Mouse (Mus musculus): ENCODE measurements around the gene Olfr1371. TPM values are rescaled to one million over a fixed set of nuclear protein-coding genes. Genes with fewer than 3 reads are reported as not detected.

The Olfr1371 gene
- polyA plus RNA-seq, 1 experiment from 2014 or later: not detected

DNA sequence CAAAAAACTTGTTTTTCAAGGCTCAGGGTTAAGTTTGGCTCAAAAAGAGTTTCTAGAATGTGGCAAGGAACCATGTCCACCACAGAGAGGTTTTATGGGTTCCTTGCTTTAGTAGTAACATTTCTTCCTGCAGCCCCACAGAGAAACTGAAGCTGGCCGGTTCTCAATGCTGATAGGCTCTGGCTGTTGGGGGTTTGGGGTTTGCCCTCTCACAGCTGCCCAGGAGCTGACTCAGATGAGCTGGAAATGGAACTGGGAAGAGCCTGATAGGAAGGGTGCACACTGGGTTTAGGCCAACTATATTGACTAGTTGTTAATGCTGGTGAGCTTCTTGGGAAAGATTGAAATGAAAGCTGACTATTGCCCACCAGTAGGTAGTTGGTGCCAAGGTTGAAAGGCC lies 38.9 kb upstream of the Olfr1371 start:
- ATAC-seq (ENCODE audit: insufficient number of reproducible peaks, low FRiP score, low TSS enrichment, low read depth): no peak
- H3K4me1 ChIP-seq (ENCODE audit: control insufficient read depth, insufficient read depth, low read length): no peaks in the 10 kb centered on the region
- H3K9me3 ChIP-seq (ENCODE audit: control insufficient read depth, low read length): no peaks in the 10 kb centered on the region
- H3K4me2 ChIP-seq (ENCODE audit: low read depth, severe bottlenecking): no peak overlapping the region
- no peak overlapping the region for H3K4me3 ChIP-seq (ENCODE audit: low read depth, low read length)
- H3K27me3 ChIP-seq (ENCODE audit: control insufficient read depth, insufficient read depth, low read length): no peaks in the 10 kb centered on the region
- H3K9ac ChIP-seq (ENCODE audit: low read length): no peak overlapping the region
- DNase-seq (ENCODE audit: low spot score): no peak
- 85% methylated on average over 1 of the region's 1 CpGs for WGBS
- H3K27ac ChIP-seq (replicated peaks; ENCODE audit: low read depth, low read length): no peak overlapping the region
- no peaks in the 10 kb centered on the region; the same call in 1 of the 2 replicates for H3K36me3 ChIP-seq (ENCODE audit: control insufficient read depth, insufficient read depth, low read length)

DNA sequence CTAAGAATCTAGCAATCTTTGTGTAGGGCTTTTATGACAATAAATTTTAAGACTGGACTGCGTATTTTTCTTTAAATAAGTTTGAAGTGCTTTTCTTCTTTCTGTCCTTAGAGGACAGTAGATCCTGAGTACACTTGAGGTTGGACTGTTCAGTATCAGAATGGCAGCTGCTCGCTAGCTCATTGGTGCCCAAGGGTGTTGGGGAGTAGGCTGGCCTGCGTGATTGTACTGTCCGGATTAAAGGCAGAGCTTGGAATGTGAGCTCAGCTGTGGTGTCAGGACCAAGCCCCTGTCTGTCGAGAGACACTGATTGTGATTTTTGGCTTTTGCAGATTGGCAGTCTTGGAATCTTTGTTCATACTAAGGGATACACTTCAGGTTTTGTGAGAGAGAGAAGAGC lies 38.0 kb upstream of the Olfr1371 start:
- H3K27ac ChIP-seq (replicated peaks; ENCODE audit: low read depth, low read length): no peak overlapping the region
- no peak for ATAC-seq (ENCODE audit: insufficient number of reproducible peaks, low FRiP score, low TSS enrichment, low read depth)
- 80% methylated on average over 5 of the region's 5 CpGs for WGBS
- no peak overlapping the region for H3K4me3 ChIP-seq (ENCODE audit: low read depth, low read length)
- no peak for DNase-seq (ENCODE audit: low spot score)
- H3K9me3 ChIP-seq (ENCODE audit: control insufficient read depth, low read length): no peaks in the 10 kb centered on the region
- H3K9ac ChIP-seq (ENCODE audit: low read length): no peak overlapping the region
- H3K27me3 ChIP-seq (ENCODE audit: control insufficient read depth, insufficient read depth, low read length): no peaks in the 10 kb centered on the region
- H3K4me1 ChIP-seq (ENCODE audit: control insufficient read depth, insufficient read depth, low read length): no peaks in the 10 kb centered on the region
- no peaks in the 10 kb centered on the region; the same call in 1 of the 2 replicates for H3K36me3 ChIP-seq (ENCODE audit: control insufficient read depth, insufficient read depth, low read length)
- no peak overlapping the region for H3K4me2 ChIP-seq (ENCODE audit: low read depth, severe bottlenecking)

DNA sequence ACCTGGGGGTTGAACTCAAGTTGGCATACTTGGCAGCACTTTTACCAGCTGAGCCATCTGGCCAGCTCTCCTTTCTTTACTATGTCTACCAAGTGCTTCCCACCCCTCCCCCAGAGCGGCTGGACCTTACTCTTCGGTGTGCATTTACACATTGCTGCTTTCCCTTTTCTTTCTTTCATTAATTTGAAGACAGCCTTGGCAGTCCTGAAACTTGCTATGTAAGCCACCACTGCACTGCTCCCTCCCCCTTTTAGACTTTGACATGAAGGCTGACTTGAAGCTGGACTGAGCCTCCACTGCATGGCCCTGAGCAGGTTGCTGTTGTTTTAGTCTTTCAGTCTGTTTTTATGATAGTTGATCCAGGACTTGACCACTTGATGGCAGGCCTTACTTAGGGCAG lies 35.7 kb upstream of the Olfr1371 start:
- Histone ChIP-seq H3K27me3 (ENCODE audit: control insufficient read depth, insufficient read depth, low read length) (no peaks in the 10 kb centered on the region), H3K36me3 (ENCODE audit: control insufficient read depth, insufficient read depth, low read length) (no peaks in the 10 kb centered on the region), H3K4me3 (ENCODE audit: low read depth, low read length) (no peak overlapping the region), H3K4me2 (ENCODE audit: low read depth, severe bottlenecking) (no peak overlapping the region), H3K9ac (ENCODE audit: low read length) (no peak overlapping the region), H3K9me3 (ENCODE audit: control insufficient read depth, low read length) (no peaks in the 10 kb centered on the region), H3K4me1 (ENCODE audit: control insufficient read depth, insufficient read depth, low read length) (no peaks in the 10 kb centered on the region), H3K27ac (replicated peaks; ENCODE audit: low read depth, low read length) (no peak overlapping the region)
- ATAC-seq (ENCODE audit: insufficient number of reproducible peaks, low FRiP score, low TSS enrichment, low read depth) (no peak), DNase-seq (ENCODE audit: low spot score) (no peak)
- WGBS: 96% methylated on average over 2 of the region's 2 CpGs

DNA sequence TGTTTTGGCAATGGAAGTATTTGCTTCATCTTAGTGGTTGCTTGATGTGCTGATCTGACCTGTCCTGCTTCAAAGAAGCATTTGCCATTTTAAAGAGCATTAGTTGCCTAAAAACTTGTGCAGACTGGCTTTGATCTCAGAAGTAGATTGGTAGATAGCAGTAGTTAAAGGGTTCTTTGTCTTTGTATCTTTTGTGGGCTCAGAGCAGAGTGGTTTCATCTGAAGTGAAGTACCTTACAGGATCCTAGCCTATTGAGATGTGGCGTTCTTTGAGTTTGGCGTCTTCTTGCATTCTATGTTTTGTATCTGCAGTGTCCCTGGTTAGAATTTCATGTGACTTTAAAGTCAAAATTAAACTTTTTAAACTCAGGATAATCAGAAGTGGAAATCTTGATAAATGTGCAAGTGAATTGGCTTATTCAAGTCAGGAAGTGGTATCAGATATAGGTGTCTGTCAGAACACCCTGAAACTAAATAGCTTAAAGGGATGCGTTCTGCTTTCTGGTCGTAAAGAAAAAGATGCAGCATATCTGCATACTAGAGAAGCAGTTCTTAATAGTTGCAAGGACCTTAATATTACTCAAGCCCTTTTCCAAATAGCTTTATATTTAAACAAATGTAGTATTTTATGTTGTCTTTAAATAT lies 27.2 kb upstream of the Olfr1371 start:
- ATAC-seq (ENCODE audit: insufficient number of reproducible peaks, low FRiP score, low TSS enrichment, low read depth): no peak
- DNase-seq (ENCODE audit: low spot score): no peak
- H3K27ac ChIP-seq (replicated peaks; ENCODE audit: low read depth, low read length): no peak overlapping the region
- H3K4me1 ChIP-seq (ENCODE audit: control insufficient read depth, insufficient read depth, low read length): no peaks in the 10 kb centered on the region
- no peak overlapping the region for H3K4me3 ChIP-seq (ENCODE audit: low read depth, low read length)
- H3K4me2 ChIP-seq (ENCODE audit: low read depth, severe bottlenecking): no peak overlapping the region
- H3K36me3 ChIP-seq (ENCODE audit: control insufficient read depth, insufficient read depth, low read length): peaks cover 7% of the 10 kb centered on the region
- no peaks in the 10 kb centered on the region for H3K9me3 ChIP-seq (ENCODE audit: control insufficient read depth, low read length)
- no peaks in the 10 kb centered on the region for H3K27me3 ChIP-seq (ENCODE audit: control insufficient read depth, insufficient read depth, low read length)
- 94% methylated on average over 4 of the region's 4 CpGs for WGBS
- H3K9ac ChIP-seq (ENCODE audit: low read length): no peak overlapping the region

DNA sequence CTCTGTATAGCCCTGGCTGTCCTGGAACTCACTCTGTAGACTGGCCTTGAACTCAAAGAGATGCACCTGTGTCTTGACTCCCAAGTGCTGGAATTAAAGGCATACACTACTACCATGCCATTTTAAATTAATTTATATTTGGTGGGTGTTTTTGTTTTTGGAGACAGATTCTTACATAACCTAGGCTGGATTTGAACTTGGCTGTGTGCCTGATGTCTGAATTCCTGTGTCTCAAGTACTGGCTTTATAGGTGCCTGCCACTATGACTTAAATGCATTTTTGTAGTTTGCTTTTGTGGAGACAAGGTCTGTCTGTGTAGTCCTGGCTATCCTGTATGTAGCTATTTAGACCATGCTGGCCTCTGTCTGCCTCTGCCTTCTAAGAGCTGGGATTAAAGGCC lies 20.7 kb upstream of the Olfr1371 start:
- Histone ChIP-seq H3K27ac (replicated peaks; ENCODE audit: low read depth, low read length) (no peak overlapping the region), H3K9me3 (ENCODE audit: control insufficient read depth, low read length) (no peaks in the 10 kb centered on the region), H3K4me1 (ENCODE audit: control insufficient read depth, insufficient read depth, low read length) (0 out of 2 replicates have a peak, but pooled peaks cover 2% of the 10 kb centered on the region), H3K36me3 (ENCODE audit: control insufficient read depth, insufficient read depth, low read length) (peaks cover 7% of the 10 kb centered on the region), H3K4me3 (ENCODE audit: low read depth, low read length) (no peak overlapping the region), H3K27me3 (ENCODE audit: control insufficient read depth, insufficient read depth, low read length) (no peaks in the 10 kb centered on the region), H3K4me2 (ENCODE audit: low read depth, severe bottlenecking) (no peak overlapping the region), H3K9ac (ENCODE audit: low read length) (no peak overlapping the region)
- no peak for ATAC-seq (ENCODE audit: insufficient number of reproducible peaks, low FRiP score, low TSS enrichment, low read depth)
- DNase-seq (ENCODE audit: low spot score): no peak

DNA sequence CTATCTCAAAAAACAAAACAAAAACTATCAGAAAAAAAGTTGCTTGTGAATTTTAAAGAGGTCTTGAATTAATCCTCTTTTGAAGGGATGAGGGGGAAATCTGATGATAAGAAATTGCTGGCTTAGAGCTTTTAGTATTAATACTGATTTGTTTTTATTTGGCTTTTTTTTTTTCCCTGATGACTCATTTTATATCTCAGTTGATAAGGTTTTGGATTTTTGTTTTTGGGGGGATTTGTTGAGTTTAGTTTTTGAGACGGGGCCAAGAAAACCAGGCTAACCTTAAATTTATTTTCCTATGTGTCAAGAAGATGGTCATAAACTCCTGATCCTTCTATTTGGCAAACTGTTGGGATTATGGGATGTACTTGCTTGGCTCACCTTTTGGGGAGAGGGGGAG lies 20.1 kb upstream of the Olfr1371 start:
- no peak overlapping the region for H3K9ac ChIP-seq (ENCODE audit: low read length)
- no peak for DNase-seq (ENCODE audit: low spot score)
- no peak overlapping the region for H3K27ac ChIP-seq (replicated peaks; ENCODE audit: low read depth, low read length)
- peaks cover 7% of the 10 kb centered on the region for H3K36me3 ChIP-seq (ENCODE audit: control insufficient read depth, insufficient read depth, low read length)
- ATAC-seq (ENCODE audit: insufficient number of reproducible peaks, low FRiP score, low TSS enrichment, low read depth): no peak
- peak overlapping the region; percentile 50; the same call in 1 of the 2 replicates for H3K4me2 ChIP-seq (ENCODE audit: low read depth, severe bottlenecking)
- no peaks in the 10 kb centered on the region for H3K9me3 ChIP-seq (ENCODE audit: control insufficient read depth, low read length)
- no peaks in the 10 kb centered on the region for H3K27me3 ChIP-seq (ENCODE audit: control insufficient read depth, insufficient read depth, low read length)
- H3K4me3 ChIP-seq (ENCODE audit: low read depth, low read length): no peak overlapping the region
- H3K4me1 ChIP-seq (ENCODE audit: control insufficient read depth, insufficient read depth, low read length): 0 out of 2 replicates have a peak, but pooled peaks cover 2% of the 10 kb centered on the region
- WGBS: 89% methylated on average over 1 of the region's 1 CpGs

DNA sequence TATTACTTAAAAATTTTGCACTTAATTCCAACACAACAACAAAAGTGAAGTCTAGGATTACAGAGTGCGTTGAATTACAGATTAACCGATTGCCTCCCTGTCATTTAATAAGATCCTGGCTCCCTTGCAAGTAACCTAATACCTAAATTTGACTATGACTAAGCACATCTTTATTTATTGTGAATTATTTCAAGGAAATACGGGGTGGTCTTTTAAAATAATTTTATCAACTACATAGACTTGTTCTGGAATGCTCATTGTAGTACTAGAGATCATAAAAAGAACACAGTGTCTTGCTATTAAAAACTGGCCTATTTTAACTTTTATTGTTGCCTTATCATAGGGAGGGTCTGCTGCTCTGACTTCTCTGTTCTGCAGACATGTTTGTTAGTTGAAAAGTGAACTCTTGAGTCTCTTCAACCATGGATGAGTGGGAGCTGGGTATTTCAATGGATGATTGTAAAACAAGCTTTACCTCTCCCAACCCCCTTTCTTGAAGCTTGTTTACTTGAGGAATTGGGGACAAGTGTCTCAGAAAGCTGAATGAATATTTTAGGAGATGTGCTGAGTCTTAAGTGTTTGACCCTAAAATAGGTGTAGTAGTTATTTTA lies 19.4 kb upstream of the Olfr1371 start:
- peak overlapping the region; percentile 50 for H3K4me2 ChIP-seq (ENCODE audit: low read depth, severe bottlenecking)
- H3K4me3 ChIP-seq (ENCODE audit: low read depth, low read length): peak overlapping the region; percentile 82
- 33% methylated on average over 3 of the region's 3 CpGs for WGBS
- H3K9me3 ChIP-seq (ENCODE audit: control insufficient read depth, low read length): no peaks in the 10 kb centered on the region
- no peaks in the 10 kb centered on the region for H3K27me3 ChIP-seq (ENCODE audit: control insufficient read depth, insufficient read depth, low read length)
- H3K4me1 ChIP-seq (ENCODE audit: control insufficient read depth, insufficient read depth, low read length): 0 out of 2 replicates have a peak, but pooled peaks cover 2% of the 10 kb centered on the region
- ATAC-seq (ENCODE audit: insufficient number of reproducible peaks, low FRiP score, low TSS enrichment, low read depth) (no peak), DNase-seq (ENCODE audit: low spot score) (no peak)
- H3K36me3 ChIP-seq (ENCODE audit: control insufficient read depth, insufficient read depth, low read length): peaks cover 7% of the 10 kb centered on the region
- no peak overlapping the region for H3K27ac ChIP-seq (replicated peaks; ENCODE audit: low read depth, low read length)
- H3K9ac ChIP-seq (ENCODE audit: low read length): no peak overlapping the region

DNA sequence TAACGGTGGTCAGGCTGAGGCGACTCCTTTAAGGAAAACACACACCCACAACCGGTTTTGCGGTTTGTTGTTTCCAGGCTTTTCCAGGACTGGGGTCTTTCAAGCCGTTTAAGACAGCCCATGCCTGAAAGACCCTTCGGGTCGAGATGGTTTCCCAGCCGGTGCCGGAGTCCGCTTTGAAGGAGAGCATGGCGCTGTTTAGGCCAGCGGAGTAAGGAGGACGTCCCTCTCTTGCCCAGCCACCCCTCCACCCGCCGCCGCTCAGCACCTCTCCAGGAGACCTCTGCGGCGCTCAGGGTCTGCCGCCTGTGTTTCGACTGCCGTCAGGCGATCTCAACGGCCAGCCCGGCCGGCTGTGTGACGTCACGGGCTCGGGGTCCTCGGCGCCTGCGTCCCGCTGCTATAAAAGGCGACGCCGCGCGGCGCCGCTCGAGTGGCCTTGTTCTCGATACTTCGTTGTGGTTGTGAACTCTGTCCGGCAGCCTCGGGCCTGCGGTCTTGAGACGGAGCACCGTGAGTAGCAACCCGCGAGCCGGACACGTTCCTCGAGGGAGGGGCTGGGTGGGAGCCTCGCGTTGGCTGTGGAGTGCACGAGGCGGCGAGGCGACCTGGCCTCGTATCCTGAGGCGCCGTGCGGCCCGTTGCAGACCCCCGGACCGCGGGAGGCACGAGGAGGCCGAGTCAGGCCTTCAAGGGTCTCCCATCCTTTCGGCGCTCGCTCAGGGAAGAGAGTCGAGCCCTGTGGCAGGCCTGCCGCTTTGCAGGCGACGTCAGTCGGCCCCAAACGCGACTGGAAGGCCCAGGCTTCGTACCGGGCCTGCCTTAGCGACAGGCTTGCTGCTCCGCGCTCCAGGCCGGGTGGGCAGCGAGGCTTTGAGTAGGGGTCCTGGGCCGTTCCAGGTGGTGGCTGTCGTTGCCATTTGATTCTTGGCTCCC lies 18.1 kb upstream of the Olfr1371 start, which contains the start of gene Skp1a:
Gene Skp1a, plus strand, starts transcription at position 390 of the 936 bp plus-strand sequence.
- Histone ChIP-seq H3K36me3 (ENCODE audit: control insufficient read depth, insufficient read depth, low read length) (no peaks in the 10 kb centered on the region), H3K4me2 (ENCODE audit: low read depth, severe bottlenecking) (peak within 1 kb of the TSS; percentile 50), H3K4me3 (ENCODE audit: low read depth, low read length) (peak within 1 kb of the TSS; percentile 82), H3K27ac (replicated peaks; ENCODE audit: low read depth, low read length) (peak within 1 kb of the TSS; percentile 95), H3K4me1 (ENCODE audit: control insufficient read depth, insufficient read depth, low read length) (0 out of 2 replicates have a peak, but pooled peaks cover 2% of the 10 kb centered on the region), H3K9ac (ENCODE audit: low read length) (peak within 1 kb of the TSS; percentile 93), H3K9me3 (ENCODE audit: control insufficient read depth, low read length) (no peaks in the 10 kb centered on the region), H3K27me3 (ENCODE audit: control insufficient read depth, insufficient read depth, low read length) (no peaks in the 10 kb centered on the region)
- WGBS: under 1% methylated on average over 87 of the region's 87 CpGs
- DNase-seq (ENCODE audit: low spot score) (peak; percentile 96), ATAC-seq (ENCODE audit: insufficient number of reproducible peaks, low FRiP score, low TSS enrichment, low read depth) (peak; percentile 90)

All from limb, embryonic 11.5 days (tissue).